Mouse (Mus musculus) subcutaneous adipose tissue, adult 2 months (tissue): Measurements from ENCODE around the gene Syp. TPM values are rescaled to one million over a fixed set of nuclear protein-coding genes. Genes with fewer than 3 reads are reported as not detected.

Experiments
- polyA plus RNA-seq: library from polyadenylated mRNA; depleted of rRNA; stranded (reverse); fragments of >200 nt; gene quantifications from 2 replicates; pipeline ENCODE4 v1.2.3, GENCODE M21; 2012; ENCODE audit warnings: low replicate concordance; rRNA removed

Syp gene
- 6.8 and 38.6 TPM in 2 replicates for polyA plus RNA-seq

DNA sequence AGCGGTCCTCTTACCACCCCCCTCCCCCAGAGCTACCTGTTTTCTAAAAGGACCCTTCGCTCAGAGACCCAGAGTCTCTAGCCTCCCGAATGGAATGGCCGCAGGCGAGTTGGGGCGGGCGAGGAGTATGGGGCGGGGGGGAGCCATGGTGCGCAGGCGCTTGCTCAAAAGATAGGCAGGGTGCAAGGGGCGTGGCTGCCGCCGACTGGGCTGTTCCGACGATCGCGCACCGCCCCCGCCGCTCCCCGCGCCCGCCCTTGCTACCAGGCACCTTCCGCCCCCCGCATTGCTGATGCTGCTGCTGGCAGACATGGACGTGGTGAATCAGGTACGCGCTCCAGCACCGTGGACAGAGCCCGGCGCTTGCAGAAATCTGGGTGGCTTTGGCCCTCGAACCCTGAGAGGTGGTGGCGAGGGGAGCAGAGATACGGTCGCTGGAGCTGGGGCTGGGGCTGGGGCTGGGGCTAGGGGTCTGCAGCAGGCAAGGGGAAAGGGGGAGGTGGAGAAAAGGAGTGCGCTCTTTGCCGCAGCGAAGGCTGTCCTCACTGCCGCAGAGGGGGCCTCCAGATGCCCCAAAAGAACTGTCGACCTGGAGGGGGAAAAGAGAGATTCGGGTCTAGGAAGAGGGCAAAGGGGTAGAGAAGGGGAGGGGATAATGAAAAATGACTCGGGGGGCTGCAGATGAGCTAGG, at the start of gene Syp:
TSS of gene Syp (plus strand) at position 71 of the 691 bp plus-strand sequence.

DNA sequence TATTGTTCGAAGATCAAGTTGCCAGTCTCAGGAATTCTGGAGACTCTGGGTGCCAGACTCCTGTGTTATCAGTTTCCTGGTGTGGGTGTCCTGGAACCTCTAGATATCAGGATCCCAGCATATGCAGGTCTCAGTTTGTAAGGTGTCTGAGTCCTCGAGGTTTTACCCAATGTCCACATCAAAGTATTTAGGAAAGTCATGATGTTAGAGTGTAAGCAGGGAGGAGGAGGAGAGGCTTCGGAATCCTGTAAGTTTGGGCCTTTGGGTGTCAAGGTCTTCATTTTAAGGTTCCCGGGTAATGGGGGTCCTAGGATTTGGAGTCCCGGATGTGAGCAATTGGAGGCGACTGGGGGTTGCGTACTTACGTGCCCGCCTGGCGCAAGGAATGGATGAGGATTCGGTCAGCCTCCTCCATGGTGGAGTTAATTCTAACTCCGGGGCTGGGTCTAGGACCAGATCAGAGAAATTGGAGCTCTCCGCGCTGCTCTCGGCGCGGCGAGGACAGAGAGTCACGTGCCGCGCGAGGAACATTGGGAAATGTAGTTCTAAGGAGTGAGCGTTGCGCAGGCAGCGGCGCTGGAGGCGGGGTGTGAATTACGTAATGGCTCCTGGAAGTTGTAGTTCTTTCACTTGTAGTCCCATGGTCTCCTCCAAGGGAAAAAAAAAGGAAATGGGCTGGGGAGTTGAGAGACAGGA, 33.2 kb upstream of the Syp start, which contains the start of gene Ccdc22:
TSS of gene Ccdc22 (minus strand) at position 639 of the 696 bp plus-strand sequence.

DNA sequence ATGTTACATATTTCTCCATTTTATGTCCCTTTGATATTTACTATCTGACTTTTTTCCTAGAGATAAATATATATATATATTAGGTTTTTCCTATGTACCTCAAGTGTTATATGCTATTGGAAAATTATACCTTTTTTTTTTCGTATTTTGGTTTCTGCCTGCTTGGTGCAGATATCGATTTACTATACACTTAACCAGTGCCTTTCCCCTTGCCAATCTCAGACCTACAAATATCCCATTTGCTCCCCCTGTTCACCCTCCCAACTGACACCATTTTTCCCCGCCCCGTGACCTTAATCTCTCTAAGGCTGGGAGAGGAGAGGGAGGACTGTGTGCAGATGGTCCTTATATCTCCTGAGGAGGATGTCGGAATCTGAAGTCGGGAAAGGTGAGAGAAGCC, 31.5 kb upstream of the Syp start, which contains the start of gene Cacna1f:
TSS of gene Cacna1f (plus strand) at position 301 of the 400 bp plus-strand sequence.

DNA sequence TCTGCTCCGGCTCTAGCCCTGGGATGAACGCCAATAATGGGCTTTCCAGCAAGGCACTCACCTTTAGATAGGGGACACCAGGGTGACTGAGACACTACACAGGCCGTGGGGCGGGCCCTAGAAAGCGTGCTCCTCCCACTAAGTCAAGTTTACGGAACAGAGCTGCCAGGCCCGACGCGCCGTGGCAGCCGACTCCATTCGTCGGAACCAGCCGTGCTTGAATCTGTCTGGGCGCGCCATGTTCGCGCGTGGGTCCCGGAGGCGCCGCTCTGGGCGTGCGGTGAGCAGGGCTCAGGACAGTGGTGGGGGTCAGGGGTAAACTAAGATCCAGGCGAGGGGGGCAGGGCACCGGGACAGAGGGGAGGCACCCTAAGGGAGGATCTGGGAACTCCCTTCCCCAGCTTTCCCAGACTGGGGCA, 19.0 kb downstream of the Syp start, which contains the start of gene Prickle3:
TSS of gene Prickle3 (plus strand) at position 40 of the 419 bp plus-strand sequence.

DNA sequence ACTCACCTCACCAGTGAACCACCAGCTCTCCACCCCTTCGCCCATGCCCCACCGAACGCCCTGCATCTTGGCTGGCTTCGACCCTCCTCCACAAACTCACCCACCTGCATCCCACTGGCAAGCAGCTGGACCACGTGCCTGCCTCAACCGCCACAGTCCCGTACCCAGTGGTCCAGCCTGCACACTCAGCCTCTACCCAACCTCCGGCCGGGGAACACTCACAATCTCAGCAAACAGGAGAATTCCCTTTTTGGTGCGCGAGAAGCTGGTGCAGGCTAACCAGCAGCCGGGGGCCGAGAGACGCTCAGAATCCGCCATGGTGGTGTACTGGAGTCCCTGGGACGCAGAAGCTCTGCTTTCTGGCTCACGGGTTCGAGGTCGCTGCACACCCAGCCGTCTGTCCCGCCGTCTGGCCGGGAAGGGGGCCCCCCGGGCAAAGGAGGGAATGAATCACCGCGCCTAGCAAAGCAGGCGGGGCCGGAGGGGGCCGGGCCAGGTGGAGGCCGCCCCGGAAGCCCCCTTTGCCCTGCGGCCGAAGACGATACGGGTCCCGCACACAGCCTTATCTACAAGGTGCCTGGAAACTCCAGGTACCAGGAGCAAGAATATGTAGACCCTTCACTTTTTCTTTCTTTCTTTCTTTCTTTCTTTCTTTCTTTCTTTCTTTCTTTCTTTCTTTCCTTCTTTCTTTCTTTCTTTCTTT, 32.8 kb downstream of the Syp start, which contains the start of gene Plp2:
TSS of gene Plp2 (minus strand) at position 470 of the 703 bp plus-strand sequence.

DNA sequence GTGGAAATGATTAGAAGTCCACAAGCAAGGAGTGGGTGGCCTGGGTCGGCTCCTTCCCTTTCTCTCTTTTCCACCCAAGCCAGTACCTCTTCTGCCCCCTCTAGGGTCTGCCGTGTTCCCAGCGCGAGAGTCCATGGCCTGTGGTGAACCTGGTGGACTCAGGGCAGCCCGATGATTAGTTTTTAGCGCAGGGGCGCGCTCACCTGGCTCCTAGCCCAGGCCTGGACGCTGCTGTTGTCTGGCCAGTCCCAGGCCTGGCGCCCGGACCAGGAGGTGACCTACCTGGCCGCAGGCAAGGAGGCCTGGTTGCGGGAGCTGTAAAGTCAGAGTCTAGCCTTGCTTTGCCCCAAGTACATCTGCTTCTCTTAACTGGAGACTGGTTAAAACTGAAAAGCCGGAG, 42.6 kb downstream of the Syp start, which contains the start of gene Magix:
TSS of gene Magix (minus strand) at position 388 of the 400 bp plus-strand sequence.

DNA sequence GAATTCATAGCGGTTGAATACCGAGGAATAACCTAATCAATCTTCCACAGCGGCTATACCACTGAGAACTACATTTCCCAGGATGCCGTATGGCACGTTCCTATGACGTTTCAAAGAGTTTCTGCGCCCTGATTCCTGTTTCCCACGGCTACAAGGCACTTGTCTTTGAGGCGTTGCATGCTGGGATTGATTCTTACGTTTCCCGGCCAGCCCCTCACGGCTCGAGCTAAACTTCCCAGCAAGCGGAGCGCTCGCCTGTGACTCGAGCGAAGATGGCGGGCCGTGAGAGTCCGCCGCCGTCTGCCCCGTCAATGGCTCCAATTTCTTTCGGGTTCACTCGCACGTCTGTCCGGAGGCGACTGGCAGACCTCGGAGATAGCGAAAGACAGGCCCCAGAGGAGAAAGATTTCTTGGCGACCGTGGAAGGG, 58.7 kb downstream of the Syp start, which contains the start of gene Gpkow:
TSS of gene Gpkow (plus strand) at position 178 of the 428 bp plus-strand sequence.

Other genes with a start within 250 kb of the Syp start
- gene Foxp3, start 64.8 kb upstream of the Syp start, polyA plus RNA-seq = 0.15 and 0.36 TPM in 2 replicates
- gene Ppp1r3f, start 64.2 kb upstream of the Syp start, polyA plus RNA-seq = 1.6 and 3.6 TPM in 2 replicates
- 20.1 and 23.7 TPM in 2 replicates for gene Ccdc22, start 33.0 kb upstream of the Syp start, polyA plus RNA-seq
- gene Cacna1f, start 31.4 kb upstream of the Syp start, polyA plus RNA-seq = 0.03 and 0.06 TPM in 2 replicates
- gene Prickle3, start 18.8 kb downstream of the Syp start, polyA plus RNA-seq = 22.2 and 28.8 TPM in 2 replicates
- 261 and 296 TPM in 2 replicates for gene Plp2, start 32.9 kb downstream of the Syp start, polyA plus RNA-seq
- gene Magix, start 42.8 kb downstream of the Syp start, polyA plus RNA-seq = 6.6 and 7.9 TPM in 2 replicates
- gene Gpkow, start 58.7 kb downstream of the Syp start, polyA plus RNA-seq = 9.4 and 11.1 TPM in 2 replicates
- gene Wdr45, start 75.9 kb downstream of the Syp start, polyA plus RNA-seq = 77.1 and 105 TPM in 2 replicates
- gene Gm45208, start 83.8 kb downstream of the Syp start, polyA plus RNA-seq = 0.97 TPM in 1 of 2 replicates, not detected in the other
- 26.1 and 85.6 TPM in 2 replicates for gene Praf2, start 90.0 kb downstream of the Syp start, polyA plus RNA-seq
- 3.5 and 16.5 TPM in 2 replicates for gene Ccdc120, start 112.4 kb downstream of the Syp start, polyA plus RNA-seq
- 27.8 and 38.8 TPM in 2 replicates for gene Tfe3, start 124.1 kb downstream of the Syp start, polyA plus RNA-seq
- 31.1 and 39.0 TPM in 2 replicates for gene Gripap1, start 151.3 kb downstream of the Syp start, polyA plus RNA-seq
- 2.1 and 4.6 TPM in 2 replicates for gene Kcnd1, start 183.8 kb downstream of the Syp start, polyA plus RNA-seq
- gene Otud5, start 202.9 kb downstream of the Syp start, polyA plus RNA-seq = 24.5 and 39.8 TPM in 2 replicates
- gene Pim2, start 239.8 kb downstream of the Syp start, polyA plus RNA-seq = 3.0 and 9.6 TPM in 2 replicates
- 57.9 and 69.0 TPM in 2 replicates for gene Slc35a2, start 245.6 kb downstream of the Syp start, polyA plus RNA-seq